Mouse (Mus musculus) layer of hippocampus, postnatal 36 days (tissue): ENCODE data around the gene Nudt19. TPM values are rescaled to one million over a fixed set of nuclear protein-coding genes. Genes with fewer than 3 reads are reported as not detected.

ENCODE experiments used
- total RNA-seq, 2 experiments: library from RNA; stranded (reverse); gene quantifications; 2 replicates each; pipeline ENCODE4 v1.2.3; 2021

The Nudt19 gene
- total RNA-seq, 2 experiments from 2014 or later, result 65.2 to 73.8 TPM

Other genes starting within 250 kb of the Nudt19 start
- gene Gpatch1, start 237.9 kb downstream of the Nudt19 start, total RNA-seq, result 10 to 100 TPM; 25.4 to 26.8 TPM
- 1 to 10 TPM; 4.0 to 6.0 TPM for gene Rhpn2, start 222.1 kb downstream of the Nudt19 start, total RNA-seq
- 1 to 10 TPM; 5.0 to 5.4 TPM for gene Faap24, start 159.5 kb downstream of the Nudt19 start, total RNA-seq
- 10 to 100 TPM; 18.7 to 21.1 TPM for gene Cep89, start 159.3 kb downstream of the Nudt19 start, total RNA-seq
- gene Slc7a9, start 107.5 kb downstream of the Nudt19 start, total RNA-seq, result not detected
- under 1 TPM; 0.52 to 0.63 TPM for gene Tdrd12, start 18.6 kb downstream of the Nudt19 start, total RNA-seq
- under 1 TPM; 0.23 to 0.37 TPM for gene Rgs9bp, start 29.3 kb upstream of the Nudt19 start, total RNA-seq
- 10 to 100 TPM; 42.0 to 44.1 TPM for gene Ankrd27, start 29.9 kb upstream of the Nudt19 start, total RNA-seq
- gene Pdcd5, start 91.2 kb upstream of the Nudt19 start, total RNA-seq, result 10 to 100 TPM; 73.9 to 84.1 TPM
- gene Dpy19l3, start 198.2 kb upstream of the Nudt19 start, total RNA-seq, result 100 to 1,000 TPM in 1 of 2 experiments, 10 to 100 TPM in 1; 93.5 to 103 TPM
- 10 to 100 TPM; 27.7 to 34.1 TPM for gene Zfp507, start 246.7 kb upstream of the Nudt19 start, total RNA-seq